Mouse (Mus musculus): ENCODE results near the gene Ctnnal1.
A peak's percentile ranks its signal among the peaks of the same experiment; 100 is the strongest.
"Not testable (repeated sequence)": the region's sequence is repeated elsewhere in the genome, so short reads cannot be mapped to it uniquely, and the experiment has no call there.

The Ctnnal1 gene

DNA sequence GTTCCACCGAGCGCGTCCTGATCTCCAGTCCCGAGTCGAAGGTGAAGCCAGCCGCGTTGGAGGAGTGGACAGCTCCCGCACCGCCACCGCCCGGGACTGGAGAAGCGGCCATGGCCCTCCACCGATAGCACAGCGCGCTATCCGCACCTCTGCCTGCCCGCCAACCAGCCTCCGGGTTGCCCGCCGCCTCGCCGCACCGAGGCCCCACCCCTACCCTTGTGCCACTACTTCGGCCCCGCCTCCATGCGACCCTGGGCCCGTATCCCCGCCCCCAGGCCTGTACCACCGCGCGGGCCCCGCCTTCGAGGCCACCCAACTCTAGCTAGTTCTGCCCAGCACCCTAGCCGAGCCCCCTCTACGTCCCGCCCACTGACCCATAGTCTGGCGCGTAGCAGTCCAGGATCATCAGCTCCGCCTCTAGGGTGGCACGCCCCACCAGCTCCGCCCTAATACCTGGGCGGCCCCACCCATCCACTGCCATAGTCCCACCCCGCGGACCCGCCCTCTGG lies at the start of gene Ctnnal1:
Ctnnal1 (minus strand) TSS at position 186 of the 509 bp plus-strand sequence.
- DNase-seq: peak; percentile 84 to 86

DNA sequence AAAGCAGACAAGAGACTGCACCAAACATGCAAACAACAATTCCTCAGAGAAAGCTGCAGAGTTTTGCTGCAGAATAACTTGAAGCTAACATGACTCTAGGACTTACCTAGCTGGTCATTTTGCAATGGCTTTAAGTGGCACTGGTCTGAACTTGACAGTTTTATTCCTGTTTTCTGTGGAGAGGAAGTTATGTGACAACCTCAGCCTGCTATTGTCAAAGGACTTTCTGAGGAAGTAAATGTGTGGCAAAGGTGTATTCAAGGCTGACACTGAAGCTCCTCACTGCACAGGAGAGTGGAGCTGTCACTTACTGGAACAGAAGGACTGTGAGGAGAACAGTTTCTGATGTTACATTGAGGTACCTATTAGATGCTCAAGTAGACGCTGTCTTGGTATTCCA lies 49.8 kb upstream of the Ctnnal1 start:
- DNase-seq: no peak

DNA sequence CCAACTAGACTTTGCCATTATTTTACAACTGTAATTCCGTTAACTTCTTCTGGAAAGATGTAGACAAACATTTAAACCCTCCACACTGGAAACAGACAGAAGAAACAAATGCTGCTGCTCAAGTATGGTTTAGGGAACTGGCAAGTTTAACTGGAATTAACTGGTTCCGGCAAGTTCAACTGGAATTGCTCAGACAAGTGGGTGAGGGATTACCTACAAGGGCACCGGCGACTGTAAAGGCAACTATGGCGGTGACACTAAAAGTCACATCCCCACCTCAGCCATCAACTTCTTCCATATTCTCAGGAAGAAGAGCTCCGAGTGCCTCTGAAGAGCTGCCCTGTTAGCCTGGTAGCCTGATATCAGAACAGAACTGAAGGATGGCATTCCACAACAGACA lies 49.4 kb upstream of the Ctnnal1 start:
- no peak for DNase-seq

DNA sequence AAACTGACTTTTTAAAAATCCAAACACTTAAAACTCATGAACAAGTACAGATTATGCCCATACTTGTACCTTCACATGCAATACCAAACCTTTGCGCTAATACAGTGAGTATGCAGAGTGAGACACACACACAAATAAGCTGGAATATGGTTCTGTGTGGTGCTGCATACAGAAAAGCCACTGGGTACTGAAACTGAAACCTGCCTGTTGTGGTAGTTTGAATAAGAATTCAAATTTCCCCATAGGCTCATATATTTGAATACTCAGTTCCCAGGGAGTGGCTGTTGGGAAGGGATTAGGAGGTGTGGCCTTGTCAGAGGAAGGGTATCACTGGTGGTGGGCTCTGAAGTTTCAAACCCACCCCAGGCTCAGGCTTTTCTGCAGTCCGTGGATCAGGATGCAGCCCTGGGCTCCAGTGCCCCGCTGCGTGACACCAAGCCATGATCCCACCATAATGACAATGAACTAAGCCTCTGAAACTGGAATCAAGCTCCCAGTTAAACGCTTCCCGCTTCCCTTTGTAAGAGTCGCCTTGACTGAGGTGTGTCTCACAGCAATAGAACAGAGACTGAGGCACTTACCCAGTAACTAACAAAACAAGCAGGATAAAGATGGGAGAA lies 47.5 kb upstream of the Ctnnal1 start:
- no peak for DNase-seq

DNA sequence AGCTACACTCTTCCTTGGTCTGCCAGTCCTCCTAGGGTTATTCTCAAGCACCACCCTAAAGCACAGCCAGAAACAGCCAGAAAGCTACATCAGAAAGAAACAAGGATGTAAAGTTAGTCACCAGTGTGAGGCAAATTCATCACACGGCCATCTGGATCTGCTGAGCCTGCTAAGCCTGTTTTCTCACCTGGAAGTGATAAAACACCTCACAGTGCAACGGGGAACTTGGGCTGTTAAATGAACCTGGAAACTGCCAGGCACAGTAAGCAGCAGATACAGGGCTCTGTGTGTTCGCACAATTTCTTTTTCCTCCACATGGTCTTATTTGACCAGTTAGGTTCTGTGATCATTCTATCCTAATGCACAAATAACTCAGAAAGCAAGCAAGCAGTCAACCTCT lies 44.6 kb upstream of the Ctnnal1 start:
- DNase-seq: no peak

DNA sequence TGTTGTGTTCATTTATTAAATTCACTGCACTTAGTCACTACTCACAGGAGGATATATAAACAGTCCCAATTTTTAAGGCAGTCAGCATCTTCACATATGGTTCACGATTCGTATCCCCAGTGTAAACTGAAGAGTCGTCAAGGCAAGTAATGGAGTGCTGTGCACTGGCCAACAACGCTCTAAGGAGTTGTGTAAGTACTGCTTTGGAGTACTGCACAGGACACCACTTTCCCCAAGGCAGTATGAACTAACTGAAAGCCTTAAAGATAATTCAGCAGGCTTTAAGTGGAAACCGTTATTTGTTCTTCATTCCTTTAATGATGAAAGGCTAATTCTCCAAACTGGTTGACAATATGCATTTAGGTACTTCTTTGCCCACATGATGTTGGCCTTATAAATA lies 42.7 kb upstream of the Ctnnal1 start:
- no peak for DNase-seq

DNA sequence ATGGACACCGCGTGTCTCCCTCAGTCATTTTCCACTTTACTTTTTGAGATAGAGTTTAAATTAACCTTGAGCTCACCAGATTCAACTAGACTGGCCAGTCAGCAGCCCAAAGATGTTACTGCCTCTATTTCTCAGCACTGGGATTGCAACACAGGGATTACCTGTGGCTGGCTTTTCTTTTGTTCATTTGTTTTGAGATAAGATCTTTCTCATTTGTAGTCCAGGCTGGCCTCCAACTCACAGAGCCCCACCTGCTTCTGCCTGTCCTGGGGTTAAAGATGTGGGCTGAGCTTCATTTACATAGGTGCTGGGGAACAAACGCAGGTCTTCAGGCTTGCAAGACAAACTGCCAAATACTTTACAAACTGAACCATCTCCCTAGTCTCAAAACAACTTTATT lies 41.9 kb upstream of the Ctnnal1 start:
- no peak for DNase-seq

DNA sequence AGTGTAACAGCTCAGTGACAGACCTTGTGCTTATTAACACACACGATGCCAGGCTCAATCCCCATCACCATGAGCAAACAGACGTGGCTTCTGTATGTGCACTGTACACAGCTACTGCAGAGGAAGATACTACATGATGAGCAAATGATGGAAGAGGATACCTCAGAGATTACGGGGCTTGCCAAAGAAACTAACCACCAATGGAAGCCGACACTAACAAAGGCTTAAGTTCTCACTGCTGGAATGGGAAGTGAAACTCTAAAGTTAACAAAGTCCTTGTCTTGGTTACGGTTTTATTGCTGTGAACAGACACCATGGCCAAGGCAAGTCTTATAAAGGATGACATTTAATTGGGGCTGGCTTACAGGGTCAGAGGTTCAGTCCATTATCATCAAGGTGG lies 40.5 kb upstream of the Ctnnal1 start:
- peak; percentile 11 to 20 for DNase-seq

DNA sequence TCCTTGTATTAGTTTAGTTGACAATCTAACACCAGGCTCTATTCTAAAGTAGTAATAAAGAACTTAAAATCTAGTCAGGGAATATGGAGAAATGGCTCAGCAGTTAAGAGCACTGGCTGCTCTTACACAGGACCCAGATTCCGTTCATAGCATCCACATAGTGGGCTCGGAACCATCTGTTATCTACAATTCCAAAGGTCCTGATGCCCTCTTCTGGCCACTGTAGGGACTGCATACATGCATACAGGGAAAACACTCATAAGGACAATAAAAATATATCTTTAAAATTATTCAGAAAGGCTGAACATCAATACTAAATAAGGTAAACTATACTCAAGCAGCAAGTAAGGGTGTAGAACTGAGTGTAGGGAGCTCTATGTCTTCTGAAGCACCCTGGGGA lies 36.7 kb upstream of the Ctnnal1 start:
- peak; percentile 23 to 32 for DNase-seq

DNA sequence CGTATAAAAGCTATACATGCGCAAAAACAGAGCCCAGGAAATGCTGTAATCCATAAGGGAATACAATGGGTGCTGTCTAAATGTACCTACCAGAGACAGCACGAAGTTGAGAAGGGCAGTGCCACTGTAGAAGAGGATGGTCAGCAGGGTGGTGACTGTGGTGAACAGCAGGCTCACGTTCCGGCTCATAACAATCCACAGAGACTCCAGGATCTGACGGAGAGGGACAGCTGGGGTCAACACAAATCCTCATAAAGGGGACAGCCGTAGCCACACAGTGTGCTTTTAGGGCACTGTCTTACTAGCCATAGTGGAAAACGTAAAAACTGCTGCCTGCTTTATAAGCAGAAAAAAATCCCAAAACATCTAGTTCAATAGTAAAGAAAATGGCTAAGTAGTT lies 34.2 kb upstream of the Ctnnal1 start:
- no peak for DNase-seq

DNA sequence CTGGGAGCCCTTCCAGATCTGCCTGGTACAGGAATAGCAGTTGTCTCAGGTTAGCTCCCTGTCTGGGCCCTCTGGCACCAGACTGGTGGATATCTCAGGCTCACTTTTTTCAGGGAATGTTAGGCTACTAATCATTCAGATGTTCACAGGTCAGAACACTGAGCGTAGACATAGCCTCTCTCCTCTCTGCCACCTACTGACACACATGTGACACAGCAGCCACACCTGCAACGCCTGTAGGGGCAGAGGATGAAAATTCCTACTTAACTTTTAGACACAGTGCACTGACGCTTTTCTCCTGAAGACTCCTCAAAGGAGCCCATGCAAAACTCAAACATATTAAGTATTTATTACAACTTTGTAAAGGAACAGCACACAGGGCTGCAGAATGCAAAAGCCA lies 32.5 kb upstream of the Ctnnal1 start:
- DNase-seq: no peak

DNA sequence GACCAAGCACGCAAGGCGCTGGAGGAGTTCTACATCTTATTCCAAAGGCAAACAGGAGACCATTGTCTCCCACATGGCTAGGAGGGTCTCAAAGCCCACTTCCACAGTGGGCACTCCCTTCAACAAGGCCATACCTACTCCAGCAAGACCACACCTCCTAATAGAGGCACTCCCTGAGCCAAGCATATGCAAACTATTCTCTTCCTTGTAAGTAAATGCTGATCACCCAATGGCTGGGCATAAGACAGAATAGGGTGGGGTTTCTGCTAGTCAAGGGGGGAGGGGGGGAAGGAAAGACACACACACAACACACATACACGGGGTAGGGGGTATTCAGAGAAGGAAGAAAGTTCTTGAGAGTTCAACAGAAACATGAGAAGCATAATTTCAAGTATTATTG lies 29.2 kb upstream of the Ctnnal1 start:
- DNase-seq: no peak

DNA sequence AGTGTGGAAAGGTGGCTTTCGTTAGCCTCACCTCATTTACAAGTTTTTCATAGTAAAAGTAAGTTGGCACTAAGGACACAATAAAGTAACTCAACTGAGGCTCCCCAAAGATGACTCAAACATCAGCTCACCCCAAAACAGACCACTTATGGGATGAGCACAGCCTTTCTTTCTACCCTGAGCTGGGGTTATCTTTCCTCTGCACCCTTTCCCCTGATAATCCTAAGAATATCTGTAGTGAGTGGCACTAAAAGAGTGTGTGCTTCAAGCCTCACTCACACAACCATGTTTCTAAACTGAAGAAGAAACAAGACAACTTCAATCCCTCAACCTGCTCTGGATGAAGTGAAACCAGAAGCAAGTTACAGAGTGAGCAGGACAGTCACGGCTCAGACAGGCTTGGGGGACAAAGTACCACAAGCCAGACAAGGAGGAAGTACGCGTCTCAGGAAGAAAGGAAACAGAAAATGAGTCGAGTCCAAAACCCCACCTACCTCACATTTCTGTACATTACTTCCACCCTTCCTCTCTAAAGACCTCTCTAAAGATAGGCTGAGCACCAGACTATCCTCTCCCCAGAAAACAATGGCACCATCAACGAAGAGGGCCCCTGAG lies 27.6 kb upstream of the Ctnnal1 start:
- peak; percentile 27 to 36 for DNase-seq

DNA sequence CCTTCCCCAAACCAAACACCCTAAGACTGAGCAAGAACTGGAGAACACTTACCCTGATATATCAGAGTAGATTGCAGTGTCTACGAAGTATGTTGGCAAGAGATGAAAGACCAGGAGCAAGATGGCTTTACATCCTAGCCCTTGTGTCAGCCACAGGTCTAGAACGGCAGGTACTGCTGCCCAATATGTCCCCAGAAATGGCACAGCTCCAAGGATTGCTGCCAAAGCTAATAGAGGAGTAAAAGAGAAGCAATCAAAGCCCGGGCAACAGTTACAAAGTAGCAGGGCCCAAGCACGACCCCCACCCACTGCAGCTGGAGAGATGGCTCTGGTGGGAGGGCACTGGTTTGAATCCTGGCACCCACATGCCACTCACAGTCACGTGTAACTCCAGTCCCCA lies 23.5 kb upstream of the Ctnnal1 start:
- no peak for DNase-seq

DNA sequence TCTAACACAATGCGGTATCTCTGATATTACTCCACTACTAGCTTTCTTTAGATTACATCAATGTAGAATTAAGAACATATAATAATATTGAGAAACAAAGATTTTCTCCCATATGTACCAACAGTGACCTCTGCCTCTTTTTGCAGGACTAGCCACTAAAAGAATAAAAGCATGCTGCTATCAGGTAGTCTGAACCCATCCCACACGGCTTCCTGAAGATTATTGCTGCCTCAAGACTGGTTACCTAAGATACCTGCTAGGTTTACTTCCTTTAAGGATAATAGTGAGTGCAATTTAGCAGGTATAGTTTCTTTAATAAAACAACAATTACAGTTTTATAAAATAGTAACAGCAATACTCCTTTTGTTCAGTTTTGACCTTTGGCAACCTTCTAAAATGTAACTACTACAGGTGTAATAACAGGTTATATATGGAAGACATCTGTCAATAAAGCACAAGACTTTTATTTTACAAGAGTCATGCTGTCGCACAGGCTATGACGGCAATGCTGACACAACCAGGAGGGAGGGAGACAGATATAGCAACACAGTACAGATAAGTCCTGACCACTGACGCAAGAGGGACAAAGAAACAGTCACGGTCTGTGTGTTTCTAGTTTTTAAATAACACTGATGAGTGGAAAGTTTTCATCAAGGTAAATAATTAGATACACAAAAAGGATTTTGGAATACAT lies 21.4 kb upstream of the Ctnnal1 start:
- DNase-seq: no peak

DNA sequence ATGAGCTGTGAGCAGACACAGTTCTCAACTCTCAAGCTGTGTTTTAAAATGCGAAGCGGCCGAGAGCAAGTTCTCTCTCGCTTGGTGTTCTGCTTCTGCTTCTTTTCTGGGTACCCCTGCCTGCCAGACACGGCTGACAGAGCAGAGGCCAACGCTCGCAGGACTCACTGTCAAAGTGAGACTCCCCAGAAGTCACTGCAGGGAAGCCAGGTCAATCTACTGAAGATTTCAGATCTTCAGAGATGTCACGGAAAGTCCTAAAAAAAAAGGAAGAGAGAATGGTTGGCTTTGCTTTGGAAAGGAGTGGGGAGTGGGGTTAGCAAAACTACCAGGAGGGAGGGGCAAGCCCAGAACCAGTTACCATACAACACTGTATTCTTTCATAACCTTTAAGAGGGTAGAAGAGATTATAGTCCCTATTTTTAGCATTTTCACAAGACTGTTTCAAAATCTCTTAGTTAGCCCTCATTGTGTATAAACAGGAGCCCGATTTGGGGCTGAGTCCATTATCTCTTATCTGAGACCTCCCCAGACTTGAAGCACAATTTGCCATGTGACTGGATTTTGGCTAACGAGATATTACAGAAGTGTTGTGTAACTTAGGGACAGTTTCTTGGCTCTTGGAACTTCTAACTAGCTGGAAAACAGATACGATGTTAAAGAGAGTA lies 15.2 kb upstream of the Ctnnal1 start:
- DNase-seq: no peak

DNA sequence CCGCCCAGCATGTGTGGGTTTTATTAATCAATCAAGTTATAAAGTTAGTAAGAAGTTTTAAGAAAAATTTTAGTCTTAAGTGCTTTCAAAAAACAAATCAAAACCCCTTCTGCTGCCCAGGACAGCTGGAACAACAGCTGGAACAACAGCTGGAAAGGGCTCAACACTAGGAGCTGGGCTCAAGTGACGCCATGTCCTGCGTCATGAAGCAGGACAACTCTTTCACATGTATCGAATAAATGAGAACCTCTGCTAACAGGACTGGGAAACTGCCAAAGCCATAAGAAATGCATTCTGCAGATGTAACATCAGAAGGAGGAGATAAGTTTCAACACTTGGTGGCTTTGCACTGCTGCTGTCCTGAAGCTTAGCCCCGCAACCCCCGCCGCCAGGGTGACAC lies 14.0 kb upstream of the Ctnnal1 start:
- DNase-seq: no peak

DNA sequence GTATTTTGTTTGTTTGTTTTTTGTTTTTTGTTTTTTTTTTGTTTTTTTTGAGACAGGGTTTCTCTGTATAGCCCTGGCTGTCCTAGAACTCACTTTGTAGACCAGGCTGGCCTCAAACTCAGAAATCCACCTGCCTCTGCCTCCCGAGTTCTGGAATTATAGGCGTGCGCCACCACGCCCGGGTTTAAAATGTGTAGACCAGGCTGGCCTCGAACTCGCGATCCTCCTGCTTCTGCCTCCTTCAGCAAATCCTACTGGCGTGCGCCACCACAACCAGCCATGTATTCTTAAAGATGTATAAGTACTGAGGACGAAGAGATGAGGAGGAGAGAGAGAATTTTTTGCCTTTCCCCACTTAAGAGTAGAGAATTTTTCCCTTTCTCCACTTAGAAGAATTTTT lies 5.6 kb upstream of the Ctnnal1 start:
- not testable (repeated sequence) for DNase-seq

DNA sequence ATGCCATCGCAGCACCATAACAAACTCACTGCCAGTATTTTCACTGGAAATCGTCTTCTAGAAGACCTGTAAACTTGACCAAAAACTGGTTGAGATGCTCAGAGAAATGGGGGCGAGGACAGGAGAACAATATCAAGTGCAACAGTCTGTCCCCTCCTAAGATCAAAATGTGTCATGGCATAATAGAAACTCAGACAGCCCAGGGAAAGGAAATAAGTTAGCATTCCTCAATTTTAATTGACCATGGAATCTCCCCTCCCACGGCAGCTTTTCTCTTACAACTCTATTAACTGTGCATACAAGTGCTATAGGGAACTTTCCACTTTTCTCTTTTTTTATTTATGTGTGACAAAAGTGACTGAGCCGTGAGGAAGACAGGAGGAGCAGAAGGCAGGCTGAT lies 2.8 kb upstream of the Ctnnal1 start:
- DNase-seq: no peak

DNA sequence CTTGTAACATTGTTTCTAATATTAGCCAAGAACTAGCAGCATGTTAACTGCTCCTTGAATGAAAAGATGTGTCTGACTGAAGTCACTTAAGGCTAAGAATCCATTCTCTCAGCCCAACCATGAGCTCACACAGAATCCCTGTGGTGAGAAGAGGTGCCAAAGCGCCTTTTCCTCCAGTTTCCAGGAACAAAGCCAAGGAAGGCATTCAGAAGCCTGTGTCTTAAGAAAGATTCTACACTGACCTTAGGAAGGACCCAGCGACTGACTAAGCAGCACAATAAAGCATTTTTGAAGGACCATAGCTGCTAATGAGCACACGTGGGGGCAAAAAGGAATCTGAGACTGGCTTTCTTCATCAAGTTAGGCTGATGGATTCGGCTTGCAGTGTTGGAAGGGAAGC lies 983 bp upstream of the Ctnnal1 start:
- DNase-seq: no peak

DNA sequence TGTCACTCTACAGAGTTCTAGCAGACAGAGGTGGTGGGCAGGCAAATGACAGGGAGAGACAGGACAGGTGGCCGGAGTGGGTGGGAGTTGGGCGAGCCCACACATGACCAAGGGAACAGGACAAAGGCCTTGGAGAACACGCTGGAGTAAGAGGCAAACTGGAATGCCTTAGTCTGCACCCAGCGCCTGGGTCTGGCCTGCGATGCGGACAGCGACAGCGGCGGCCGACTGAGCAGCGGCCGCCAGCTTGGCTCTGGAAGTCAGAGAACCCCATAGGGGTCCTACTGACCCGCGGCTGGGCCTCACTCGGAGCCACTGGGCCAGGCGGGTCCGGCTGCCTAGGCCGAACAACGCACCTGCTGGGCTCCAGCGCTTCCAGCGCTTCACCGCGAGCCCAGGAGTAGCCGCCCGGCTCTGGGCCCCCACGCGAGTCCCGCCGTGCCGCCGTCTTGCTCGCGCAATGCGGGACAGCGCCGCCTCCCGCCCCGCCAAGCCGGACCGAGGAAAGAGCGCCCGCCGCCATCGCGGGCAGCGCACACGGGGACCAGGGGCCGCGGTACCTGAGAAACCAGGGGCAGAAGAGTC lies 479 bp downstream of the Ctnnal1 start:
- DNase-seq: peak in 1 of 2 experiments; percentile 53

DNA sequence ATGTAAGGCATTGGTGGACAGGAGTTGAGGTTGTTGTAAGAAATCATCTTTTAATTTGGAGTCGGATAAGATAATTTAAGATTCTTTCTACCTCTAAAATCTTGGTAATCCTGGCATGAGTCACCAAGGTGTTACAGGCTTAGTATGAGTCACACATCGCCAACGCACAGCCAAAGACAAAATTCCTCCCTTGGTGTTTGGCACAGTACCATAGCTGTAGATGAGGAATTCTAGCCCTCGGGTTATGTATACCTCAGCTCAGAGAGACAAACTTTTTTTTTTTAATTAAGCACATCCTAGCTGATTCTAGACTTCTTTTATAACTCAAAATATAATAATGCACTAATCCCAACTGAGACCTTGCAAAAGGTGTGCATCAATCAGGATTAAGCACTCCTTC lies 972 bp downstream of the Ctnnal1 start:
- DNase-seq: no peak

DNA sequence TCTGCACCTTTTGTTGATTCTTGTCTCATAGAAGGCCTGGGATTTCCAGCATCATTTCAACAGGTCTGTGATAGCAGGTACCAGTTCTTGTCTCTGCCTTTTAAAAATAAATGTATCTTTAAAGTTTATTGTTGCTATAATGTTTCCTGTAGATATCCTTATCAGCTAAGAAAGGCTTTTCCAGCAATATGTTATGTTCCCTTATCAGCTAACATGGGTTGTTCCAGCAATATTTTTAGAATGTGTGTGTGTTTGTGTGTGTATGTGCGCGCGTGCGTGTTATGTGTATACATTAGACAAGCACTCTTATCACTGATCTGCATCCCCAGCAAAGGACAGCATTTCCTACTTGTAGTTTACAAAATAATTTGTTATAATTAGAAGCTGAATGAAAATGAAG lies 3.4 kb downstream of the Ctnnal1 start:
- DNase-seq: no peak
